Mouse (Mus musculus) ovary, postnatal 10 days (tissue): ENCODE data around the gene Fbxw4.
"Not testable (repeated sequence)": the region's sequence is repeated elsewhere in the genome, so short reads cannot be mapped to it uniquely, and the experiment has no call there.

Experiments
- DNase-seq: peaks from one replicate; pipeline ENCODE4 v3.0.0; 2022; ENCODE audit warnings: low spot score

Fbxw4 gene

DNA sequence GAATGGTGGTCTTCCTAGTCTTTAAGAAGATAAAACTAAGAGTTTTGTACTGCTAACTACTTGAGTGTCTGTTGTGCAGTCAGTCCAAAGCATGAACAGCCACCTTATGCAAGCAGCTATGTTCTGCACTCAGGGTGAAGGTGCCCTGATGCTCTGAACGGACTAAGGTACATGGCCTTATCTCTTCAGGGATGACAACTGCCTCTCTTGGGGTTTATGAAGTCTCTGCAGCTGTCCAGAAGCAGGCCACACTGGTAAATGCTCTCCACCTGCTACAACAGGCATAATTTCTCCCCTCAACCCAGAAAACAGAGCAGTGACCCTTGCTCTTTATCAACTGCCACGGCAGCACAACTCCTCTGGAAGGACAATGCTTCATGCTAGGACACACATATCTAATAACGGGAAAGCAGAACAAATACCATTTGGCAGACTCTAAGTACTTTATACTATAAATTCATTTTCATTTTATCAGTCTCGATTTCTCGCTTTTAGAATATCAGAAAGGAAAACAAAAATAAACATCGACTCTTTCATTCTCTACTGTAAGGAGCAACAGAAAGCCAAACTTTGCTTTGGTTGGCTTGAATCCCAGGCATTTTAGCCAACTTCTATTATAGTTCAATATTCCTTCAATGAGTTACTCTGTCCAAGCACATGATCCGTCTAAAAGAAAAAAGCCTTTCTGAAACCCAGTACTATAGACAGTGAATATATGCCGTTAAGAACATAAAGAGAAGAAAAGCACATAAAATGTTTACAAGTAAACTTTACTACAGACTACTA, 3.1 kb downstream of the Fbxw4 start:
- no peak for DNase-seq

DNA sequence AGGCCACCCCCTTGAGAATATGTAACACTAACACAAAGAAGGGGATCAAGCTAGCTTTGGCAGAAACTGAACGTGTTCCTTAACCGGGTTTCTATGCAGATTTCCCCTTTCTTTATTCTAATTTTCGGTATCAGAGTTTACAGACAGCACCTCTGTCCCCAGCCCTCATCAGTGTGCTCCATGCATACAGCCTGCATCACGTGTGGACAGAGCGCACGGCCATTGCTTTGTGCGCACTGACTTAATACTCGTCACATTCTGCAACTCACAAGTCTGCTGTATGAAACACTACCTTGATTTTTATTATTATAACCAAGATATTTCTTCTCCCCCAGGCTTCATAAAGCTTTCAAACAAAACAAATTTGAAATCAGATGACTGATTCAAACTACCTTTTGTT, 4.2 kb downstream of the Fbxw4 start:
- no peak for DNase-seq

DNA sequence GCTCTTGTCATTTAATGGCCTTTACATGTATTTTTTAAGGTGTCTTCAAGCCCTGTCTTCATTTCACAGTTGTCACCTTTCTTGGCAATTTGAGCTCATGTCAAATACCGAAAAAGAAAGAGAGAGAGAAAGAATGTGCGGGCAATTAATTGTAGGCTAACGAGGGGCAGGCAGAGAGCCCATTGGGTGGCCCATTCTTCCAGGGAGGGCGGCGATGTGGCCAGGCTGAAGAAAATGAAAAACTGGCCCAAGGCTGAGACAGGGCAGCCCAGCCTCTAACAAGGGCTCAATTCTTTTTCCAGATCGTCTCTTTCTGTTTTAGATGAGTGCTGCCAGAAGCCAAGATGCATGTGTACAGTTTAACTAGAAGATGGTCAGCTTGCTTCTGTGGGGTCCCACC, 6.1 kb downstream of the Fbxw4 start:
- DNase-seq: no peak

DNA sequence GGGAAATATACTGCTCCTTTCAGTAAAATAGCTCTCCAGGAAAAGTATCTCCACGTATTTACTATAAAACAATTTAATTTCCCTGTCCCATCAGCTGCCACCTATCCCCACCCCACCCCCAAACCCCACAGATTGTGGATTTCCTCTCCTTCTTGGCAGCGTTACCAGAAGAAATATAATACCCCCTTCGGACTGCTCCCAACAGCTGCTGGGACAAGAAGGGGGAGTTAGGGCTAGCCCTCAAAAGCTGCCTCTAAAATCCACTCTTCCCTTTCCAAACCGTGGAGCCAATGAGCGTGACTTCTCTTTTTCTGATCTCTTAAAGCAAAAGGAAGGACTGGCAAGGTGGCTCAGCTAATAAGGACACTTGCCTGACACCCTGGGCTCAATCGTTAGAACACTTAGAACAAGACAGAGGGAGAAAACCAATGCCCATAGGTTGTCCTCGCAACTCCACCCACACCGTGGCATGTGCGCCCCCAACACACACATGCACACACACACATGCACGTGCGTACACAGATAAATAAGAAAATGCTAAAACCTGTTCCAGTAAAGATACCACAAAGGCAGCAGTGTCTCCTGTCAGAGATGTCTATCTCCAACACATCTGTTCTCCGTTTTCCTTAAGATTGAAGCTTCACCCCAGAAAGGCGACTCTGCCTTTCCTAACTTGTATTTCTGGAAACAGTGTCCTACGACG, 7.7 kb downstream of the Fbxw4 start:
- DNase-seq: no peak

DNA sequence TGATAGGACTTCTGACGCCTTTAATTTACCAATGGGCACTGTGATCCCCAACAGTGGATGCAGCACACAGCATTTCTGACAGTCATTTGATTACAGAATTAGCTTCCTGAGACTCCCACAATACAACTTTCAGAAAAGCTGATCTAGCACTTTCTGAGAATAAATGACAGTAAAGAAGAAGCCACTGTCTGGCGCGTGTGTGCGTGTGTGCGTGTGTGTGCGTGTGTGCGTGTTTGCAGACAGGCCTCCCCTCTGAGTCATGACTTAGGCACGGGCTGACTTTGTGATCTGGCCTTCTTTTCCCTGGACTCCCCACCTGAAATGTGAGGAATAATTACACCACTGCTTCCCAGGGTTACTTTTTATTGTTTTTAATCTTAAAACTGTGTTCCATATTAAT, 8.6 kb downstream of the Fbxw4 start:
- DNase-seq: no peak

DNA sequence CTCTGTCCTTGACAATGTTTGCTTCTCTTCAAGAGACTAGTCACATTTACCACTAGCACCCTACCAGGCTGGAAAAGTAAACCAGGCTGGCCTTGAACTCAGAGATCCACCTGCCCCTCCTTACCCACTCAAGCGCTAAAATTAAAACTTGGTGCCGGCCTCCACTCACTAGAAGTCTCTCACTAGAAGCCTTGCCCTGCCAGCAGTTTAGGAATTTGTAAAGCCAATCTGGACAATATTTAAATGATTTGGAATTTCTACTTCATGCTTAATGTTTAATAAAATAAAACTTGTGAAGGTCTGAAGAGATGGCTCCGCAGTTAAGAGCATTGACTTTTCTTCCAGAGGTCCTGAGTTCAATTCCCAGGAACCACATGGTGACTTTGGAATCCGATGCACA, 10.3 kb downstream of the Fbxw4 start:
- no peak for DNase-seq

DNA sequence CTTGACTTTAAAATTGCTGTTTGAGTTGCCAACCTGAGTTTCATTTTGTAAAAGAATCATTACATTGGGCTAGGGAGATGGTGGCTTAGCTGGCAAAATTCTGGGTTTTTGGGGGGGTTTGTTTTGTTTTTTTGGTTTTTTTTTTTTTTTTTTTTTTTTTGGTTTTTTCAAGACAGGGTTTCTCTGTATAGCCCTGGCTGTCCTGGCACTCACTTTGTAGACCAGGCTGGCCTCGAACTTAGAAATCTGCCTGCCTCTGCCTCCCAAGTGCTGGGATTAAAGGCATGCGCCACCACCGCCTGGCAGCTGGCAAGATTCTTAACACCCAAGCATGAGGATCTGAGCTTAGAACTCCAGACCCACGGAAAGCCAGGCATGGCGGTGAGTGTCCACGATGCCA, 11.6 kb downstream of the Fbxw4 start:
- DNase-seq: not testable (repeated sequence)

DNA sequence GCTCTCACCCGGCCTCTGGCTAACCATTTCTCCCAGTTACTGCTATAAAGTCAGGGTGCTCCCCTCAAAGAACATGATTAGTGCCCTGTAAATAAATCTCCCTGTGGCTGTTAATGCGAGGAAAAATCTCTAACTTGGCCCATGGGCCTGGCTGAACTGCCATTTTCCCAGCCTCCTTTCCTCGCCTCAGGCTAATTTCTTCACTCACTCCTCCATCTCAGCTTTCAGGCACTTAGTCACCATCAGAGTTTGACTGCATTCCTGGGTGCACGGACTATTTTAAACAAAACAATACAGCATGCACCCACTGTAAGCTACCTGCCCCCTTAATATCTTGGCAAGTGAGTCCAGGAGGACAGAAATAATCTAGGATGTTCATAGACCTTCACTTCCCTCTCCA, 13.2 kb downstream of the Fbxw4 start:
- no peak for DNase-seq

DNA sequence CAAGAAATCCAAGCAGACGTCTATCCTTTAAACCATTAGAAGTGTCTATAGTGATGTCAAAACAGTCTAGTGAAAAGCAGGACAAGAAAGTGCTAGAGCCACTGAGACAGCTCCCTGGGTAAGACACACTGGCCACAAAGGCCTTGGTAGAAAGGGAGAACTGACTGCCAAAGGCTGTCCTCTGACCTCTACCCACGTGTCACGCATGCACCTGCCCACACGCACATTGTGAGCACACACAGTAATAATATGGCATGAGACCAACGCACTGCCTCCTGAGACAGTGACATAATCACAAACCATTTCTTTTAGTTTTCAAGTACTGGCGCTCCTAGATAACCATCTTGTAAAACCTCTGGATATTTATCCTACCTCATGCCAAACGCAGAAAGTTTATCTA, 19.4 kb downstream of the Fbxw4 start:
- DNase-seq: no peak

DNA sequence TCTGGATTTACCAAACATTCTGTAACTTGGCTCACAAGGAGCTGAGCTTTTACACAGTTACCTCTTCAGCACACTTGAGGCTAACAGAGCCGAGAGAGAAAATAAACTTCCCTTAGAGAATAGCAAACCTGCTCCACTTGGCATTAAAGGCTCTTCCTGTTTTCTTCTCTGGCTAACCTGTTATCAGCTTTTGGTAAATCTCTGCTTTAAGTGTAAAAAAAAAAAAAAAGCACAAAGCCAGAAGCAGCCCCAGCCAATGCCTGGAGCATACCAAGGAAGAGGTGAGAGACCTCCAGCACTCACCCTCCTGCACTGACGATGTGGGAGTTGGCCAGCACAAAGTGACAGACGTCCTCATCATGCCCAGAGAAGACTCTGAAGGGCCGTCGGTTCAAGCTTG, 24.2 kb downstream of the Fbxw4 start:
- no peak for DNase-seq

DNA sequence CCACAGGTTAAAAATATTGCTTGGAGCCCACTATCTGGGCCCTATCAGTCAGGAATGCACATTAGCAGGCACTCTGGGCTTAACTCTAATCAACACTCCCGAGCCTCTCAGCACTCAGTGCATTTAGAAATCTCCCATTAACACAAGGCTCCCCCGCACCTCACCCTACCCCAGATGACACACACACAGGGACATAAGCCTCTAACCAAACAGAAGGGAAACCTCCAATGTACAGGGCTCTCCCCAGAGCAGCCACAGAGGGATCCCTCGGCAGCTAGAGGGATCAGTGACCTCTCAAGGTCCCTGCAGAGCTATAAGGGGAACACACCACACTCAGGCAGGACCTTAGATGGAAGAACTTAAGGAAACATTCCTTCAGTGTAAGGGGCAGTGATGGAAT, 28.5 kb downstream of the Fbxw4 start:
- no peak for DNase-seq

DNA sequence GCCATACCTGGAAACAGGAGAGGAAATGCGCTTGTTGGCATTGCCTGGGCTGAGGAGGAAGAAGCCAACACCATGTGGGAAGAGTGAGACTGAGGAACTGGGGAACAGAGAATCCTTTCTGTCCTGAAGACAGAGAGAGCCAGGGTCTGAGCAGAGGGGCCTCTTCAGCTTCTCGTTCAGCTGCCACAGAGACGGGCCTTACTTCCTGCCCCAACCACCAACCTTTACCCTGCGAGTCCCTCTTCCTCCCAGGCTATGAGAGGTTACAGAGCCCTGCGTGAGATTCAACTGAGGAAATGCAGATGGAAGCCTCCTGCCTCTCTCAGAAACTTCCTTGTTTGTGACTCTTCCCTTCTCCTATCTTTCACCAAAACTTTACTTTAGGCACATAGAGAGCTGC, 29.2 kb downstream of the Fbxw4 start:
- no peak for DNase-seq

DNA sequence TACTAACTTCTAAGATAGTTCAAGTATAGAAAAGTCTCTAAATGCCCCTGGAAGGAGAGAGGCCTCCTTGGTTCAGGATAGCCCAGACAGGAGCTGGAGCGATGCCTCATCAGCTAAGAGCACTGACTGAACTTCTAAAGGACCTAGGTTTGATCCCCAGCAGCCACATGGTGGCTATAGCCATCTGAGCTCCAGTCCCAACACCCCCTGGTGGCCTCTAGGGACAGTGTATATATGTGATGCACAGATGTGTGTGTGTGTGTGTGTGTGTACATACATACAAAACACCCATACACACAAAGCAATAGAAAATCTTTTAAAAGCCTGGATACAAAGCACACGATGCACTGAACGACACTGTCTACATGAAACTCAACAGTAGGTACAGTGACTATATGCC, 30.9 kb downstream of the Fbxw4 start:
- no peak for DNase-seq

DNA sequence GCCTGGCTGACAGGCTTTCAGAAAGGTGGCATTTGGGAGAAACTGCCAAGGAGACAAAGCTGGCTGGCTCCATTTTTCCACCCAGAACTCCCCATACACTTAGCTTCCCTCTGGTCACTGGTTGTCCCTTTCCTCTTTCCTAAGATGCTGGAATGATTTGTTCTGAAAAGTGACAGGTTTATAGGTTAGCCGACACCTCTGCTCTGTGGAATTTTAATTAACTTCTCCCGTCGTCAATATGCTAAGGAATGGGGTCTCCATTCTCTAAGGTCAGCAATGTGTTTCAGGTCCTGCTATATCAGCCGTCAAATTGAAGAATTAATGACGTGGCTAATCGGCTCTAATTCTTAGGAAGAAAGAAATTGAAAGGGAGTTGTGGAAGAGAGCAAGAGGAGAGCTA, 31.5 kb downstream of the Fbxw4 start:
- no peak for DNase-seq

DNA sequence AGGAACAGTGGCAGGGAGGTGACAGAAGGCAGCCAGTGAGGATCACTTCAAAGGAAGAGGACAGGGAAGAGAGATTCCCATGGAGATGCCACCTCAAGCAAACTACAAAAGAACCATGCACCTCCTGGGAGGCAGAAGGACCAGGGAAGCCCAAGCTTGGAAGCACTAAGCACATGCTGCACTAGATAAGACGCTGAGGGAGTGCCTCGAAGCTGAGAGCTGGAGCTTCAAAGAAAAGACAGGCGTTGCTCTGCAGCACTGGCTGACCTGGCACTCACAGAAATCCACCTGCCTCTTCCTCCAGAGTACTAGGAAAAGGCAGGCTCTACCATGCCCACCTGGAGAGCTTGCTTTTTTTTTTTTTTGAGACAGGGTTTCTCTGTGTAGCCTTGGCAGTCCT, 33.1 kb downstream of the Fbxw4 start:
- DNase-seq: no peak

DNA sequence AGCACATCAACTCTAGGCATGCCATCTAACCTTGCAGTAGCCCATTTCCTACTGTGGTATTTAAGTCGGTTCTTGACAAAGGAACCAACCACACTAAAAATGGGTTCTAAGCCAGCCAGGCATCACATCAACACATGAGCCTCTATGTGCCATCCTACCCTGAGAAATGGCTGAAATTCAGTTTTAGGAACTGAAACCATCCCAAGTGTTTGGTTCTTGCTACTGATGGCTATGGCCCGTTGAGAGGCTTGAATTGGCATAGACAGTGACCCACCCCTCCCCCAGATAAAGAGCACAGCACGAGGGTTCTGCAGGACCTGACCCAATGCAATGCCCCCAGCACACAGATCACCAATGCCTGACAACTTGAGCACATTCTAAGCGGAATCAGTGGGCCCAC, 36.4 kb downstream of the Fbxw4 start:
- DNase-seq: no peak

DNA sequence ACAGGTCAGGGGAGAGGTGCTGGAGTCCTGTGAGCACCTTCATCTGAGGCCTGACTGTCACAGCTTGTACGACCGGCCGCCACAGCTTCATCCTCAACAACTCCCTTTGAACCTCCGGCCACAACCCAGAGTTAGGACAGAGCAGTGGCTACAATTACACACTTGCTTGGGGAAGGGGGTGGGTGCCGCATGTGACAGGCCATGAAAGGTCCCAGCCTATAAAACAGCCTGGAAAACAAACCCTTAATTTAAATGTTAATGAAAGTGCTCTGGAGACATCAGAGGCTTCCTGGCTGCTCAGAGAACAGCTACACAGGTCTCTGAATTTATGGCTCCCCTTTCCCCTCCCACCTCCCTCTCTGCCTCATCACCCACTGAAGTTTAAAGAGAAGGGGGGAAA, 38.0 kb downstream of the Fbxw4 start:
- no peak for DNase-seq

DNA sequence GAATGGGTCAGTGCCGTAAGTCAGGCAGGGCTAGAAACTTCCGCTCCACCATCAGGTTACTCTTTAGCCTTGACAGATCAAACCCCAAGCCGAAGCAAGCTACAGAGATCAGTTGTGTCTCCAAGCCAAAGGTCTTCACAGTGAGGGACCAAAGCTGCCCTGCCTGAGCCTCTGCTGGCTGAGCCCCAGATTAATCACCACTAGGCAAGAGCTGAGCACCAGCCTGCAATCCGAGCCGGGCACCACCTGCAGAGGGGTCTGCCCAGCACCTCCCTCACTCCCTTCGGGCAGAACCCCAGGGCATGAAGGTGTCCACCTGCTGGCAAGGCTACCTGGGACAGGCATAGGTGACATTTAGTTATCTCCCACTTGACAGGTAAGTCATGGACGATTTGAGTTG, 39.1 kb downstream of the Fbxw4 start:
- DNase-seq: no peak

DNA sequence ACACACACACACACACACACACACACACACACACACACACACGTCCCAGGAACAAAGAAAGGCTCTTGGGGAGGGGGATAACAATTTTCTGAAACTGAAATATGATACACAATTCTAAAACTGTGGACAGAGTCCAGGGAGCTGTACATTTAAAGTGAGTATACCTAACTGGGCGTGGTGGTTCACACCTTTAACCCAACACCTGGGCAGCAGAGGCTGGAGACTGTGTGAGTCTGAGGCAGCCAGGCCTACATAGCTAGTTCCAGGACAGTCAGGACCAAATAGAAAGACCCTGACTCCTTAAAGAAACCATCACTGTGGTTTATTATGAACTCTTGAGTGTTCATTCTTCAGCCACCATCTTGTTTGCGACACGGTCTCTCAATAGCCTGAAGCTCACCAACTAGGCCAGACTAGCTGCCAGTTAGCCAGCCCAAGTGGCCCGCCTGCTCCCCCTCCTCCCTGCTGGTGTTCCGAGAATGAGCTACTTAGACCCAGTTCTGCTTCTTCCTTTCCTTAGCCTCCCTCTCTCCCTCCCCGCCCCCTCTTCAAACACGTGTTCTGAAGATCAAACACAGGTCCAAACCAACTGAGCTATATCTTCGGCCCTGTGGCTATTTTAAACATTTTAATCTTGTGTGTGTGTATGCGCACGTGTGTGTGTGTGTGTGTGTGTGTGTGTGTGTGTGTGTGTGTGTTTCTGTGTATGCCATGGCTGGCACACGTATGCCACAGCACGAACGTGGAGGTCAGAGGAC, 40.2 kb downstream of the Fbxw4 start:
- no peak for DNase-seq

DNA sequence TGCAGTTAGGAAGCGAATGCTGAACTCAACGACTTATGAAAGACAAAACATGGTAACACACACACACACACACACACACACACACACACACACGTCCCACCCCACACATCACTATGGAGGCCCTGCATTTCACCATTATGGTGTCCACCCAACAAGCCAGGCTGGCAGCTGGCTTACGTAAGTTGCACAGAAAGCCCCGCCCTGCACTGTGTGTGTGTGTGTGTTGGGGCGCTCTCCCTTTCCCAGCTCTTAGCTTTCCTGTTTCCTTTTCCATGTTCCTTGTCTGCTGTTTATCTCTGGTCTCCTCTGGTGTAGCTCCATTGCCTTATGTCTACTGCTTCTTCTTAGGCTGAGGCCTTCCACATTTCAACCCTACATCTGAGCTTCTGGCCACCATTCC, 41.9 kb downstream of the Fbxw4 start:
- no peak for DNase-seq

DNA sequence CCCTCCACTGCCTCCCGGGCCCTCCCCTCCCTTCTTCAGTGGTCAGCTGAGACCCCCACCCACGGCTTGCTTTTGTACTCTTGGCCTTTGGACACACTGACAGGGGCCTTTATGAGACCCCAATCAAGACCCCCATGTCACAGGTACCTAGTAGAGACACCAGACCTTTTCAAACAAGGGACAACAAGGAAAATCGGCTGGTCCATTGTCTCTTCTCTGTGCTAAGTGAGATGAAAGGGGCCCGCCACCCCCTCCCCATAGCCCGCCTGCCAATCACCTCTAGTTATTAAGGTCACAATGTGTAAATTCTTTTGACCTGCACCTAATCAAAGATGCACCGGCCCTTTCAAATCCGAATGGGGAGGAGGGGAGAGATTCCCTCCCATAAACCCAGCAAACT, 43.4 kb downstream of the Fbxw4 start:
- DNase-seq: no peak

DNA sequence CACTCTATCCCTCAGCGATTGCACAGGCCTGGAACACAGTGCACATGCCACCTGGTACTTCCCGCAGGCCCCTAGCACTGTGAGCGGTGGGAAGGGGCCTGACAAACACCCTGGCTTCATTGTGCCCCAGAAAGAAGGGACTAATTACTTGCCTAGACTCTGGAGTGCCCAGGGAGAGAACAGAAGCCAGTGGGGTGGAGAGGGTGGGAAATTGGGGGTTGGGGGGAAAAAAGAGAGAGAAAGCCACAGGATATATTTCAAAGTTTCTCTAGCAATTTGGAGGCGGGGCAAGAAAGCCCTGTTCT, 43.9 kb downstream of the Fbxw4 start:
- no peak for DNase-seq

DNA sequence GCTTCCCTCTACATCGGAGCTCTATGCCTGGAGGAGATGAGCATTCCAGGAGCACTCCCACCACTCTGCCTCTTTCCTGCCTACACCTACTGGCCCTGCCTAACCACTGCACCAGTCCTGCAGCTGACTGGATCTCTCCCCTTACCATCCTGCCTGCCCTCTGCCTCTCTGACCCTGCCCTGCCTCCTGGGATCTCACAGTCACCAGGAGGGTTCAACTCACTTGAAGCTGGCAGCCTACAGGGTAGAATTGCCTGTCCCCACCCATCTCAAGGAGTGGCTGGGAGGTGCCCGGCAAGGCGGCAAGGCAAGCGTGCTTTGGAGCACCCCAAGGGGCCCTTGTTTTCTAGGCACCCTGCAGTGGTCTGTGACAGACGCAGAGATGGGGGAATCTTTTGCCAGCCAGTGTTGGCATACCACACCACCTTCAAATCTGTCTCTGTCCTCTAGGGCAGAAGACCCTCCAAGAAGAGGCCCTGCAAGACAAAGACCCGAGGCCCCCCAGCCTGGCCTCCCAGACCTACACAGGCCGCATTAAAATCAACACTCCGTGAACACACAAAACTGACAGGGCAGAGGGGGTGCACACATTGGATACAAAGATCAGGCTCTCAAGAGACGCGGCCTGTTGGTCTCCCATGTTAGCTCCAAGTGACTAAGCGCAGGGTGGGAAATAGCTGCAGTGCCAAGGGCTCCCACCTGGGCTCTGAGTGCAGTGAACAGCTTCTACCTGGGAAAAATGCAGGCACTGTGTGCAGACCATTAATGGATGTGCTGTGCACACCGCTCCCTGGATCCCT, 44.5 kb downstream of the Fbxw4 start:
- DNase-seq: no peak
